Mouse (Mus musculus) CH12.LX (cell line): ENCODE data around the gene Foxr1. TPM values are rescaled to one million over a fixed set of nuclear protein-coding genes. Genes with fewer than 3 reads are reported as not detected.

Source experiments
- DNase-seq: peaks from one replicate; pipeline ENCODE4 v3.0.0-alpha.2; 2013; ENCODE audit errors: extremely low read depth
- H3K27ac ChIP-seq: 2 replicates; pipeline ENCODE4 v1.5.1; 2012; ENCODE audit warnings: low read depth, mild to moderate bottlenecking, control low read depth, moderate library complexity; ENCODE audit not compliant: insufficient read depth
- H3K27me3 ChIP-seq: replicated peaks from 2 replicates; pipeline ENCODE3; 2012; ENCODE audit warnings: inconsistent platforms
- H3K36me3 ChIP-seq, 2 experiments: replicated peaks in 1 of 2; 2 replicates each; pipeline versions ENCODE3 to v1.6.1; 2012; ENCODE audit warnings: inconsistent platforms in 1 of 2, low read length in 1 of 2, mild to moderate bottlenecking in 1 of 2, mixed read lengths in 1 of 2, moderate library complexity in 1 of 2; ENCODE audit not compliant: control insufficient read depth in 1 of 2, insufficient read depth in 1 of 2
- H3K4me1 ChIP-seq, 2 experiments: 2 replicates each; pipeline ENCODE4 v1.6.1; 2012; ENCODE audit warnings: inconsistent platforms in 1 of 2, moderate library complexity in 1 of 2; ENCODE audit not compliant: insufficient read depth in 2 of 2, control insufficient read depth in 1 of 2
- H3K4me2 ChIP-seq: 2 replicates; pipeline ENCODE4 v1.6.1; 2012; ENCODE audit warnings: low read depth, mild to moderate bottlenecking, control low read depth; ENCODE audit not compliant: poor library complexity, insufficient read depth, severe bottlenecking
- H3K4me3 ChIP-seq, 3 experiments: fragments of 150-350 bp in 1 of 3; sonication (generic) in 1 of 3; replicated peaks in 1 of 3; 2 replicates each; pipeline versions ENCODE3 to v1.5.1; 2011 to 2012; ENCODE audit warnings: low read depth in 2 of 3, low read length in 2 of 3, mild to moderate bottlenecking in 2 of 3, moderate library complexity in 2 of 3, control low read depth in 1 of 3, improper control_type of control experiment in 1 of 3, inconsistent platforms in 1 of 3, mixed read lengths in 1 of 3; ENCODE audit not compliant: poor library complexity in 1 of 3
- H3K79me2 ChIP-seq: replicated peaks from 2 replicates; pipeline ENCODE4 v1.6.1; 2012; ENCODE audit warnings: mild to moderate bottlenecking, moderate library complexity; ENCODE audit not compliant: control insufficient read depth, poor library complexity, insufficient read depth, severe bottlenecking; ENCODE audit errors: extremely low read depth
- H3K9ac ChIP-seq: 2 replicates; pipeline ENCODE4 v1.6.1; 2012; ENCODE audit warnings: low read depth, mild to moderate bottlenecking, control low read depth, moderate library complexity; ENCODE audit not compliant: insufficient read depth
- H3K9me3 ChIP-seq: replicated peaks from 2 replicates; pipeline ENCODE3; 2012; ENCODE audit warnings: low read length, inconsistent platforms, mixed read lengths
- CHD1 ChIP-seq: IDR thresholded peaks from 2 replicates; pipeline ENCODE4 v1.6.1; 2012; ENCODE audit warnings: low read depth, low read length, improper control_type of control experiment, inconsistent platforms
- CHD2 ChIP-seq: IDR thresholded peaks from 2 replicates; pipeline ENCODE4 v1.6.1; 2011; ENCODE audit warnings: low read length, improper control_type of control experiment
- CTCF ChIP-seq, 2 experiments: IDR thresholded peaks in 1 of 2; conservative IDR thresholded peaks in 1 of 2; 2 replicates each; pipeline ENCODE4 v1.5.1; 2011 to 2012; ENCODE audit warnings: low read depth in 2 of 2, low read length in 2 of 2, improper control_type of control experiment in 1 of 2, inconsistent platforms in 1 of 2, mild to moderate bottlenecking in 1 of 2, moderate library complexity in 1 of 2
- EP300 ChIP-seq: IDR thresholded peaks from 2 replicates; pipeline ENCODE4 v1.6.1; 2011; ENCODE audit warnings: low read length, improper control_type of control experiment
- HCFC1 ChIP-seq: IDR thresholded peaks from 2 replicates; pipeline ENCODE4 v1.6.1; 2012; ENCODE audit warnings: low read depth, mild to moderate bottlenecking, inconsistent platforms, low read length, improper control_type of control experiment
- IRF4 ChIP-seq: IDR thresholded peaks from 2 replicates; pipeline ENCODE4 v1.6.1; 2014; ENCODE audit warnings: low read depth, mild to moderate bottlenecking, inconsistent platforms, low read length, improper control_type of control experiment
- MAFK ChIP-seq: IDR thresholded peaks from 2 replicates; pipeline ENCODE4 v1.6.1; 2011; ENCODE audit warnings: low read length, improper control_type of control experiment; ENCODE audit not compliant: insufficient replicate concordance
- MEF2A ChIP-seq: IDR thresholded peaks from 2 replicates; pipeline ENCODE4 v1.6.1; 2014; ENCODE audit warnings: low read depth, mild to moderate bottlenecking, inconsistent platforms, low read length, improper control_type of control experiment, borderline replicate concordance
- MXI1 ChIP-seq: IDR thresholded peaks from 2 replicates; pipeline ENCODE4 v1.6.1; 2011; ENCODE audit warnings: mild to moderate bottlenecking, low read depth, low read length, improper control_type of control experiment
- POLR2AphosphoS2 ChIP-seq: IDR thresholded peaks from 2 replicates; pipeline ENCODE4 v1.6.1; 2011; ENCODE audit warnings: low read depth, low read length, improper control_type of control experiment
- RAD21 ChIP-seq: IDR thresholded peaks from 2 replicates; pipeline ENCODE4 v1.6.1; 2011; ENCODE audit warnings: low read depth, mild to moderate bottlenecking, low read length, improper control_type of control experiment, moderate library complexity
- RCOR1 ChIP-seq: conservative IDR thresholded peaks from 2 replicates; pipeline ENCODE4 v1.6.1; 2012; ENCODE audit warnings: low read depth, mild to moderate bottlenecking, inconsistent platforms, low read length, improper control_type of control experiment
- SIN3A ChIP-seq: IDR thresholded peaks from 2 replicates; pipeline ENCODE4 v1.6.1; 2012; ENCODE audit warnings: low read length, improper control_type of control experiment, inconsistent platforms
- SMC3 ChIP-seq: IDR thresholded peaks from 2 replicates; pipeline ENCODE4 v1.6.1; 2011; ENCODE audit warnings: low read depth, low read length, improper control_type of control experiment
- TBP ChIP-seq: conservative IDR thresholded peaks from 2 replicates; pipeline ENCODE4 v1.6.1; 2011; ENCODE audit warnings: low read depth, low read length, improper control_type of control experiment
- UBTF ChIP-seq: IDR thresholded peaks from 2 replicates; pipeline ENCODE4 v1.6.1; 2012; ENCODE audit warnings: low read depth, mild to moderate bottlenecking, inconsistent platforms, low read length, improper control_type of control experiment, moderate library complexity
- USF1 ChIP-seq: IDR thresholded peaks from 2 replicates; pipeline ENCODE4 v1.6.1; 2014; ENCODE audit warnings: low read depth, mild to moderate bottlenecking, inconsistent platforms, low read length, improper control_type of control experiment
- USF2 ChIP-seq: conservative IDR thresholded peaks from 2 replicates; pipeline ENCODE4 v1.6.1; 2011; ENCODE audit warnings: low read depth, low read length, improper control_type of control experiment
- ZC3H11A ChIP-seq: IDR thresholded peaks from 2 replicates; pipeline ENCODE4 v1.6.1; 2012; ENCODE audit warnings: low read depth, mild to moderate bottlenecking, inconsistent platforms, low read length, improper control_type of control experiment
- ZKSCAN1 ChIP-seq: IDR thresholded peaks from 2 replicates; pipeline ENCODE4 v1.6.1; 2012; ENCODE audit warnings: low read depth, inconsistent platforms, low read length, improper control_type of control experiment, borderline replicate concordance
- ZNF384 ChIP-seq: IDR thresholded peaks from 2 replicates; pipeline ENCODE4 v1.6.1; 2012; ENCODE audit warnings: low read depth, low read length, improper control_type of control experiment, inconsistent platforms
- dilution Hi-C: fragments of 300-500 bp; cut with MboI; formaldehyde crosslinking; loops from 2 replicates; pipeline ENCODE4 v1.14.3; 2020; ENCODE audit warnings: low sequenced_read_pairs; ENCODE audit not compliant: extremely low pct_unique_long_range_greater_than_20kb, extremely low pct_ligation_motif_present
- in situ Hi-C: fragments of 300-500 bp; cut with MboI; formaldehyde crosslinking; loops from 3 replicates; pipeline ENCODE4 v1.14.3; 2019; ENCODE audit warnings: low sequenced_read_pairs, low pct_ligation_motif_present, low pct_unique_long_range_greater_than_20kb, mixed read lengths
- polyA plus RNA-seq: library from polyadenylated mRNA; unstranded; fragments of >175 nt; gene quantifications from 2 replicates; pipeline ENCODE4 v1.2.1, GENCODE M21; 2012; ENCODE audit warnings: low read depth; ENCODE audit not compliant: insufficient read length
- total RNA-seq, 2 experiments: library from RNA; depleted of rRNA; stranded (reverse); fragments of 300-350 nt in 1 of 2; fragments of >200 nt in 1 of 2; gene quantifications; 2 replicates each; pipeline ENCODE4 v1.2.3; 2012 to 2014

The Foxr1 gene
- total and polyA plus RNA-seq, 3 experiments = 0.21 to 1.4 TPM; not detected in 1

- Histone ChIP-seq H3K4me2 (no peak overlapping the region), H3K9ac (no peak overlapping the region), H3K79me2 (no peaks in the 10 kb centered on the region), H3K9me3 (peaks cover under 1% of the 10 kb centered on the region), H3K27me3 (peaks cover 4% of the 10 kb centered on the region), H3K4me1 (peaks cover 4 to 18% of the 10 kb centered on the region in 2 experiments), H3K27ac (no peak overlapping the region), H3K36me3 (no peaks in the 10 kb centered on the region), H3K4me3 (no peak overlapping the region)
- dilution Hi-C loops = no loop called here
- in situ Hi-C loops = no loop called here
- DNase-seq = peak; percentile 78
- TF ChIP-seq RCOR1 (no peak), EP300 (no peak), ZNF384 (no peak), SIN3A (no peak), MAFK (no peak), USF1 (no peak), MEF2A (no peak), SMC3 (peak; percentile 96), RAD21 (peak; percentile 89), TBP (no peak), IRF4 (no peak), CTCF (conservative IDR thresholded peaks at IDR 0.05 in 1 of 2, IDR thresholded peaks at IDR 0.05 in 1 of 2; ENCODE audit: low read depth in 2 of 2, low read length in 2 of 2) (peak; percentile 58 to 89; a peak in 3 of 4 replicates), ZKSCAN1 (no peak), MXI1 (no peak), POLR2AphosphoS2 (no peak), HCFC1 (no peak), CHD2 (no peak), USF2 (no peak), ZC3H11A (peak; percentile 69)
These were observed 13.4 kb upstream of the Foxr1 start for GRCm38 (mm10) chr9:44454132-44454890.

DNA sequence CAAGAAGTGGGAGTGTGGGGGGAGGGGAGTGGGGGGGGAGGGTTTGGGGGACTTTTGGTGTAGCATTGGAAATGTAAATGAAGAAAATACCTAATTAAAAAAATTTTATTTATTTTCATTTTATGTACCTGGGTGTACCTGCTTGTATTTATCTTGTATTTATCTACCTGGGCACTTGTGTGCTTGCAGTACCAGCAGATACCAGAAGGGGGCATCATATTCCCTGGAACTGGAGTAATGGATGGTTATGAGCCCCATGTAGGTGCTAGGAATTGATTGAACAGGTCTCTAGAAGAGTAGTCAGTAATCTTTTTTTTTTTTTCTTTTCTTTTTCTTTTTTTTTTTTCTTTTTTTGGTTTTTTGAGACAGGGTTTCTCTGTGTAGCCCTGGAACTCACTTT is 9.5 kb upstream of the Foxr1 start:
- H3K9me3 ChIP-seq = no peaks in the 10 kb centered on the region
- TF ChIP-seq RAD21 (peak; percentile 14), SMC3 (peak; percentile 27), UBTF (no peak), CTCF (conservative IDR thresholded peaks at IDR 0.05 in 1 of 2, IDR thresholded peaks at IDR 0.05 in 1 of 2; ENCODE audit: low read depth in 2 of 2, low read length in 2 of 2) (peak; percentile 46 to 61), CHD1 (no peak)
- TF ChIP-seq, all 38 proteins: peak for 3
- no peak overlapping the region for H3K9ac ChIP-seq
- DNase-seq = no peak
- H3K4me2 ChIP-seq = no peak overlapping the region
- peaks cover 4 to 40% of the 10 kb centered on the region in 2 experiments for H3K4me1 ChIP-seq
- H3K4me3 ChIP-seq = no peak overlapping the region
- no peaks in the 10 kb centered on the region for H3K79me2 ChIP-seq
- no peaks in the 10 kb centered on the region for H3K36me3 ChIP-seq
- dilution Hi-C loops (no loop called here), in situ Hi-C loops (no loop called here)
- H3K27ac ChIP-seq = no peak overlapping the region
- H3K27me3 ChIP-seq = no peaks in the 10 kb centered on the region
